Mouse (Mus musculus) intestine, embryonic 14.5 days (tissue): ENCODE data around the gene Matn3. TPM values are rescaled to one million over a fixed set of nuclear protein-coding genes. Genes with fewer than 3 reads are reported as not detected.
A peak's percentile ranks its signal among the peaks of the same experiment; 100 is the strongest.

ENCODE experiments used
- ATAC-seq: fragments of 200-750 bp; cut with Nextera tagmentation; replicated peaks from 2 replicates; pipeline ENCODE4 v1.8.0; 2017; ENCODE audit warnings: low read depth, moderate number of reproducible peaks, moderate TSS enrichment, moderate library complexity; ENCODE audit not compliant: low FRiP score, low TSS enrichment
- DNase-seq: peaks from one replicate; pipeline ENCODE4 v3.0.0-alpha.2; 2018; ENCODE audit warnings: low spot score
- H3K27ac ChIP-seq: fragments of 300-500 bp; sonication (generic); 2 replicates; pipeline ENCODE4 v1.5.1; 2014; ENCODE audit warnings: low read depth, mild to moderate bottlenecking, control low read depth
- H3K27me3 ChIP-seq: fragments of 300-500 bp; sonication (generic); replicated peaks from 2 replicates; pipeline ENCODE4 v1.6.1; 2014; ENCODE audit warnings: low read length, control low read depth; ENCODE audit not compliant: control insufficient read depth, insufficient read depth
- H3K36me3 ChIP-seq: fragments of 300-500 bp; sonication (generic); 2 replicates; pipeline ENCODE4 v1.6.1; 2014; ENCODE audit warnings: low read length, control low read depth; ENCODE audit not compliant: control insufficient read depth, insufficient read depth
- H3K4me1 ChIP-seq: fragments of 300-500 bp; sonication (generic); replicated peaks from 2 replicates; pipeline ENCODE4 v1.6.1; 2014; ENCODE audit warnings: low read length, control low read depth, mixed read lengths; ENCODE audit not compliant: control insufficient read depth, insufficient read depth
- H3K4me2 ChIP-seq: fragments of 300-500 bp; sonication (generic); 2 replicates; pipeline ENCODE4 v1.6.1; 2014; ENCODE audit warnings: low read length
- H3K4me3 ChIP-seq: fragments of 300-500 bp; sonication (generic); 2 replicates; pipeline ENCODE4 v1.5.1; 2014; ENCODE audit warnings: low read depth, low read length, control low read depth, mixed read lengths
- H3K9ac ChIP-seq: fragments of 300-500 bp; sonication (generic); 2 replicates; pipeline ENCODE4 v1.6.1; 2014; ENCODE audit warnings: mild to moderate bottlenecking, low read length
- H3K9me3 ChIP-seq: fragments of 300-500 bp; sonication (generic); 2 replicates; pipeline ENCODE4 v1.6.1; 2016; ENCODE audit warnings: low read length, control low read depth; ENCODE audit not compliant: control insufficient read depth
- WGBS: fragments of 180-500 bp; shearing (Covaris S2); extraction: QIAGEN DNeasy Blood & Tissue Kit; methylation state at CpG from one replicate; pipeline ENCODE4 v1.1.7; 2014; 5-methylcytosine and 5-hydroxymethylcytosine counted together
- polyA plus RNA-seq: library from polyadenylated mRNA; unstranded; fragments of >200 nt; fragmentation: Nextera tagmentation; extraction: Ambion mirVana; gene quantifications from 2 replicates; pipeline ENCODE4 v1.2.1, GENCODE M21; 2014

The Matn3 gene
- polyA plus RNA-seq, 1 experiment from 2014 or later: 0.28 TPM

GRCm38 (mm10) chr12:8993231-8993630, 45.5 kb downstream of the Matn3 start:
- H3K36me3 ChIP-seq: 0 out of 2 replicates have a peak, but pooled peaks cover 6% of the 10 kb centered on the region
- 70% methylated on average over 8 of the region's 8 CpGs for WGBS
- H3K4me2 ChIP-seq: no peak overlapping the region
- H3K9ac ChIP-seq: no peak overlapping the region
- no peak for ATAC-seq
- H3K27me3 ChIP-seq: no peaks in the 10 kb centered on the region
- H3K9me3 ChIP-seq: no peaks in the 10 kb centered on the region
- DNase-seq: no peak
- H3K4me1 ChIP-seq: no peaks in the 10 kb centered on the region
- no peak overlapping the region for H3K27ac ChIP-seq
- no peak overlapping the region for H3K4me3 ChIP-seq

GRCm38 (mm10) chr12:8998318-8998717, 50.6 kb downstream of the Matn3 start:
- Histone ChIP-seq H3K36me3 (0 out of 2 replicates have a peak, but pooled peaks cover 6% of the 10 kb centered on the region), H3K4me2 (no peak overlapping the region), H3K27ac (no peak overlapping the region), H3K9me3 (no peaks in the 10 kb centered on the region), H3K4me1 (no peaks in the 10 kb centered on the region), H3K9ac (no peak overlapping the region), H3K4me3 (no peak overlapping the region), H3K27me3 (no peaks in the 10 kb centered on the region)
- no peak for ATAC-seq
- no peak for DNase-seq
- 89% methylated on average over 4 of the region's 4 CpGs for WGBS

- ATAC-seq (no peak), DNase-seq (peak; percentile 61)
- H3K36me3 ChIP-seq: no peaks in the 10 kb centered on the region
- H3K9ac ChIP-seq: no peak overlapping the region
- no peak overlapping the region for H3K4me2 ChIP-seq
- H3K4me3 ChIP-seq: no peak overlapping the region
- H3K27me3 ChIP-seq: no peaks in the 10 kb centered on the region
- no peak overlapping the region for H3K27ac ChIP-seq
- H3K4me1 ChIP-seq: no peaks in the 10 kb centered on the region
- H3K9me3 ChIP-seq: no peaks in the 10 kb centered on the region
- 15% methylated on average over 5 of the region's 5 CpGs for WGBS
Observed at GRCm38 (mm10) chr12:9002038-9002648, 54.4 kb downstream of the Matn3 start.

- Histone ChIP-seq H3K27me3 (no peaks in the 10 kb centered on the region), H3K4me3 (no peak overlapping the region), H3K9ac (no peak overlapping the region), H3K36me3 (no peaks in the 10 kb centered on the region), H3K27ac (no peak overlapping the region), H3K4me1 (no peaks in the 10 kb centered on the region), H3K4me2 (no peak overlapping the region), H3K9me3 (no peaks in the 10 kb centered on the region)
- 65% methylated on average over 4 of the region's 4 CpGs for WGBS
- ATAC-seq: no peak
- DNase-seq: no peak
Observed at GRCm38 (mm10) chr12:9007146-9007545, 59.4 kb downstream of the Matn3 start.

- Histone ChIP-seq H3K9me3 (no peaks in the 10 kb centered on the region), H3K4me3 (no peak overlapping the region), H3K4me2 (no peak overlapping the region), H3K9ac (no peak overlapping the region), H3K36me3 (peaks cover 4% of the 10 kb centered on the region; the same call in 1 of the 2 replicates), H3K27me3 (no peaks in the 10 kb centered on the region), H3K4me1 (no peaks in the 10 kb centered on the region), H3K27ac (no peak overlapping the region)
- 93% methylated on average over 6 of the region's 6 CpGs for WGBS
- DNase-seq (no peak), ATAC-seq (no peak)
Observed at GRCm38 (mm10) chr12:9007811-9008210, 60.1 kb downstream of the Matn3 start.

GRCm38 (mm10) chr12:9010311-9010710, 62.6 kb downstream of the Matn3 start:
- no peak overlapping the region for H3K9ac ChIP-seq
- ATAC-seq (no peak), DNase-seq (no peak)
- peaks cover 4% of the 10 kb centered on the region; the same call in 1 of the 2 replicates for H3K36me3 ChIP-seq
- H3K27me3 ChIP-seq: no peaks in the 10 kb centered on the region
- H3K4me2 ChIP-seq: no peak overlapping the region
- H3K27ac ChIP-seq: no peak overlapping the region
- H3K4me1 ChIP-seq: no peaks in the 10 kb centered on the region
- 66% methylated on average over 4 of the region's 4 CpGs for WGBS
- no peaks in the 10 kb centered on the region for H3K9me3 ChIP-seq
- no peak overlapping the region for H3K4me3 ChIP-seq

- H3K36me3 ChIP-seq: peaks cover 17% of the 10 kb centered on the region; the same call in 1 of the 2 replicates
- DNase-seq: no peak
- WGBS: 95% methylated on average over 9 of the region's 9 CpGs
- H3K9ac ChIP-seq: no peak overlapping the region
- no peak overlapping the region for H3K27ac ChIP-seq
- no peak for ATAC-seq
- no peaks in the 10 kb centered on the region for H3K9me3 ChIP-seq
- H3K4me2 ChIP-seq: no peak overlapping the region
- no peaks in the 10 kb centered on the region for H3K4me1 ChIP-seq
- no peaks in the 10 kb centered on the region for H3K27me3 ChIP-seq
- no peak overlapping the region for H3K4me3 ChIP-seq
Observed at GRCm38 (mm10) chr12:9016376-9016775, 68.6 kb downstream of the Matn3 start.

GRCm38 (mm10) chr12:9020431-9020830, 72.7 kb downstream of the Matn3 start:
- 94% methylated on average over 8 of the region's 8 CpGs for WGBS
- H3K27me3 ChIP-seq: no peaks in the 10 kb centered on the region
- ATAC-seq (no peak), DNase-seq (no peak)
- H3K36me3 ChIP-seq: peaks cover 12% of the 10 kb centered on the region; the same call in 1 of the 2 replicates
- H3K27ac ChIP-seq: no peak overlapping the region
- H3K9me3 ChIP-seq: no peaks in the 10 kb centered on the region
- H3K4me3 ChIP-seq: no peak overlapping the region
- H3K4me2 ChIP-seq: no peak overlapping the region
- H3K4me1 ChIP-seq: no peaks in the 10 kb centered on the region
- H3K9ac ChIP-seq: no peak overlapping the region

GRCm38 (mm10) chr12:9020986-9021385, 73.3 kb downstream of the Matn3 start:
- H3K9me3 ChIP-seq: no peaks in the 10 kb centered on the region
- WGBS: 73% methylated on average over 3 of the region's 3 CpGs
- no peak overlapping the region for H3K4me2 ChIP-seq
- no peaks in the 10 kb centered on the region for H3K27me3 ChIP-seq
- H3K4me3 ChIP-seq: no peak overlapping the region
- no peak overlapping the region for H3K27ac ChIP-seq
- peaks cover 12% of the 10 kb centered on the region; the same call in 1 of the 2 replicates for H3K36me3 ChIP-seq
- DNase-seq (no peak), ATAC-seq (no peak)
- no peaks in the 10 kb centered on the region for H3K4me1 ChIP-seq
- H3K9ac ChIP-seq: no peak overlapping the region
